Mouse (Mus musculus): ENCODE measurements around the gene Hivep3.

Gene Hivep3

DNA sequence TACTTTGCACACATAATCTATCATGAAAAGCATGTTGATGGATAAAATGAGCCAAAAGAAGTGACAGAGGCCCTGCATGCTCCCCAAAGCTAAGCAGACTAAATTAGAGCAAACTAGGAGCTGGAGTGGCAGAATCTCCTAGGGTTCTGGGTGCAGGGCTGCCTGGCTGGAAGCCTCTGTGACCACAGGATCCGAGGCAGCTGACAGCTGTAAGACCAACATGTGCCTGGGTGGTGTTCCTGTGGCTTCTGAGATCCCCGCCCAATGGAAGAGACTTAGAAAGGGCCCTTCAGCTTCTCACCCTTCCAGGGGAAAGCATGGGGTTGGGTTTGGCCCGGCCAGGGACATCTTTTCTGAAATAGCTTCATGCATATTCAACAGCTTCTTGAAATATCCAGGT, 274.3 kb downstream of the Hivep3 start:
- DNase-seq (ENCODE audit: extremely low spot score, low spot score): no peak

DNA sequence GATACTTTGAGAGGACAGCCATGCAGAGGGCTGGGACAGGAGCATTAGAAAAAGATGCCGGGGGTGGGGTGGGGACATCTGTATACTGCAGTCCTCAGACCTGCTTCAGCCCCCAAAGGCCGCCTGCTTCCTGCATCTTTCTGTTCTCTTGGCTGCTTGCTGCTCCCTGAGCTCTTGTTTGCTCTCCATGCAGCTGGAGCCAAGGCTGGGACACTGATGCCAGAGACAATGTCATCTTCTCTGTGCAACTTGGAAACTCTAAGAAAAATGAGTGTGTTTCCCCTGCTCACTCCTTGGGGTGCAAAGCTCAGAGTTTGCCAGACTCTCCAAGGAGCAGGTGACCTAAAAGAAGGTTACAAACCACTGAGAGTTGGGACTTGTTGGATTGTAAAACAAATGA, 275.6 kb downstream of the Hivep3 start:
- DNase-seq (ENCODE audit: extremely low spot score, low spot score): no peak

DNA sequence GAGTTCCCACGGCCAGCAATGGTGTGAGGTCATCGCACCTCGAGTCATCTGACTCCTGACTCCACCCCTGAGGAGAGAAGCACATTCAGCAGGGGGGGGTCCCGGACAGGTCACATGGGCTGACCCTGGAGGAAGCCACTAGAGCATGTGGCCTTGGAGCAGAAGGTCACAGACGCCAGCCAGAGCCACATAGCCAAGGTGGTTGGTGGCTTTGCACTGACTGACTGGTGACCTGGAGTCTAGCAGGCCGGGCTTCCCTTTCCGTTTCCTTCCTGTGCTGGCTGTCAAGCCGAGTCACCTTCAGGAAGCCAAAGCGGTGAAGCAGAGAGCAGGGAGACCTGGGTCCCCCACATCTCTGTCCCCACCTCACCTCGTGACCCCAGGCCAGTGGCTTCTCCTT, 278.2 kb downstream of the Hivep3 start:
- no peak for DNase-seq (ENCODE audit: extremely low spot score, low spot score)

DNA sequence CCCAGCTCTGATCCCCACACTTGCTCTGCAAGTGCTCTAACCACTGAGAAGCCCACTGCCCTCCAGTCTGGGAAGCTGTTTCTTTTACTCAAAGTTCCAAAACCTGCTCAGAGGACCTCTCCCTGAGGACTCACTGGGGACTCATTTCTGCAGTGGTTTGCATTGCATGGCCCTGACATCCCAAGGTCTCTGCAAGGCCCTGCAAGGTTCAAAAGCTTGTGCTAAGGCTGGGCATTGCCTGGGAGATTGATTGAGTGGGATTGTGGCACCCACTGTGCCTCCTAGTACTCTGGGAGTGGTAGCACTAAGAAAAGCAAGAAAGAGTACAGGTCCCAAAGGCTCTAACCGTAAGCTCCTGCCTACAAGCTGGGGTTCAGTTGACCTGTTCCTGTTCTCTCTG, 279.3 kb downstream of the Hivep3 start:
- DNase-seq (ENCODE audit: extremely low spot score, low spot score): no peak

DNA sequence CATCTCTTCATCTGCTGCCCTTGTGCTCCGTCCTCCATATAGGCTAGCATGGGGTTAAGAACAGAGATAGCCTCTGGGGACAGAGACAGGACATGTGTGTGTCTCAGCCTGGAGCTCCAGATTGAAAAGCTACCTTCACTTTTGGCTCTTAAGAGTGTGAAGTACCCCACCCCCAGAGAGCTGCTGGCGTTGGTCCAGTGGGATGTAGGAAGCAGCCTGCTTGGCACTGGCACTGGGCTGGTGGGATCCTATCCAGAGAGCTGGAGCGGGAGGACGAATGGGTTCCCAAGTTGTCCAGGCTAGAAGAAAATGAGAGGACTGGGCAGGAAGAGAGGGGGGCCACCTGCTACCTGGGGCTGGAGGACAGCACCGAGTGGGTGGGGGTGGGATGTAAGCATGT, 284.8 kb downstream of the Hivep3 start:
- DNase-seq (ENCODE audit: extremely low spot score, low spot score): no peak

DNA sequence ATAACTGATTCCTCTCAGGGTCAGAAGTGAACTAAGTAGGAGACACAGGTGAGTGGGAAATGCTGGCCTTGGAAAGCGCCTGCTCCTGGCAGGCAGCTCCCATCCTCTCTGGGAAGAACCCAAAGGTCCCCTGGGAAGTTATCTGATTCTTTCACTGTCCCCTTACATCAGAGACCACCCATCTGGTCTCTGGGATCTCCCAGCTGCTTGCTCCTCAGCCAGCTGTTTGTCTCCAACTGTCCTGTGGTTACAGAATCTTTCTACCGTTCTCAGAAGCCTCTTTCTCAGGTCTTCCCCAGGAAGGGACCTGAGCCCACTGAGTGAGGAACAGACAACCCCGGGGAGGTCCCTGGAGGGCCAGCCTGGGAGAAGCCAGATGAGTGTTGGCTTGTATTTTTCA, 288.8 kb downstream of the Hivep3 start:
- no peak for DNase-seq (ENCODE audit: extremely low spot score, low spot score)

DNA sequence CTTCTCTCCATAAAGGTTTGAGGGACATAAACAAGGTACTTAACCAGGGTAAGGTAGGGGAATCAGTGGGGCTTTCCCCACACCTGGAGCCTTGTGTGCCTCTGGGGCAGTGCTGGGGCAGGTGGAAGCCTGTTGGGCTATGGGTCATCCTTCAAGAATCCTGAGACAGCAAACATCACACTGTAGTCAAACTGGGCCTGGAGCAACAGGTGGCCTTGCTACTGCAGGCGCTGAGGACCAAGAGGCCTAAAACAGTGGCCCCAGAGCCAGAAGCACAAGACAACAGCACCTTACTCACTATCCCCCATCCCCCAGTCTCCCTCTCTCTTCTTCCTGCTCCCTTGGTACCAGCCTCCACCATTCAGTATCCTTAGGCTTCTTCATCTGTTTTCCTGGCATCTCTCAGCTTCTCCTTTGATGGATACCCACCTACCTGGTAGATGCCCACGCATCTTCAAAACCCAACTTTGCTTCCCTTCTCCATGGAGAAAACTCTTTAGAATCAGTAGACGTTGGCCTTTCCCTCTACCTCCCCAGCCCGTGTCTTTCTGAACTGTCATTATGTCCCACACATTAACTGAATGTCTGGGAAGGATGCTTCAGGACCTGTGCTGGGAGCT, 289.7 kb downstream of the Hivep3 start:
- DNase-seq (ENCODE audit: extremely low spot score, low spot score): no peak

DNA sequence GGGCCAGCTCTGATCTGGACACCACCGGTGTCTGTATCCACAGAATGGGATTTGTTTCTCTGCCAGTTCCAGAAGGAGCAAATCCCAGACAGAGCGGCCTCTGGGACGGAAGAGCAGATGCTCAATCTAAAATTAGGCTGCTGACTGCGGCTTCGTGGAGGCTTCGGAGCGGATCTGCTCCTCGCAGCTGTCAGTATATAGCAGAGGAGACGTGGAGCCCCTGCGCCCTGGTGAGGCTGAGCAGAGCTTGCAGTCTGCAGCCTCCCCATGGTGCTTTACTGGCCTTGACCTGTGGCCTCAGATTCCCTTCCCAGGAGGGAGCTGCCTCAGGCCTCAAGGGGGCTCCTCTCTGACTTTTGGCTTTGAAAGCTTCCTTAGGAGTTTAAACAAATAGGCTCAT, 290.5 kb downstream of the Hivep3 start:
- no peak for DNase-seq (ENCODE audit: extremely low spot score, low spot score)

DNA sequence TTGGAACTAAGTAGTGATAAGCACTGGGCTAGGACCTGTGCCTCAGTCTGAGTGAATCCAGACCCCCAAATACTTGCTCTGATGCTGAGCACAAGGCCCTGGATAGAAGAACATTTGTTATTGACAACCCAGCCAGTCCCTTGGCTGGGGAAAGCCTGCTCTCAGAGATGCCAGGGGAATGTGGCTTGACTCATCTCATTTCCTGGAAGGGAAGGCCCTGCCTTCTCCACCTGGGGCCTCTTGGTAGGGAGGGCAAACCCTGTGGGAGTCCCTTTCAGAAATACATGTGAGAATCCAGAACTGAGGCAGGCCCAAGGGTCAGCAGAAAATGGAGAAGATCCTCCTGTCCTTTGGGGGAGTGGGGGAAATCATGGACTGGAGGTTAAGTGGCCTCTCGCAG, 294.1 kb downstream of the Hivep3 start:
- DNase-seq (ENCODE audit: extremely low spot score, low spot score): no peak

DNA sequence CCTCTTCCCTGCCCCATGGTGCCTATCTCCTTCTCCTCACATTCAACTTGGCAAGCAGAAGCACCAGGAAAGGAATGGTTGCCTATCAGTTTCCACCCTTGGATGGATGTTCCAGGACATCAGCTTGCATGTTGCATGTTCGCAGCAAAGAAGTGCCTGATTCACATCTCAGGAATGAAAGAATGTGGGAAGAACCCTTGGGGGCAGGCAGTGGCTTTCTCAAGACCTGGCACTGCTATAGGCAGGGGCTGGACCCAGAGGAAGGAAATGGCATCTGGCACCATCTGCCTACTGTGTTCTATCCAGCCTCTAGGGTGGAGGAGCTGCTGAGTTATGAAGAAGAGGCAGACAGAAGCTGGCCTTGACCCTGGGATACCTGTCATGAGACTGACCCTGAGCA, 296.4 kb downstream of the Hivep3 start:
- no peak for DNase-seq (ENCODE audit: extremely low spot score, low spot score)

DNA sequence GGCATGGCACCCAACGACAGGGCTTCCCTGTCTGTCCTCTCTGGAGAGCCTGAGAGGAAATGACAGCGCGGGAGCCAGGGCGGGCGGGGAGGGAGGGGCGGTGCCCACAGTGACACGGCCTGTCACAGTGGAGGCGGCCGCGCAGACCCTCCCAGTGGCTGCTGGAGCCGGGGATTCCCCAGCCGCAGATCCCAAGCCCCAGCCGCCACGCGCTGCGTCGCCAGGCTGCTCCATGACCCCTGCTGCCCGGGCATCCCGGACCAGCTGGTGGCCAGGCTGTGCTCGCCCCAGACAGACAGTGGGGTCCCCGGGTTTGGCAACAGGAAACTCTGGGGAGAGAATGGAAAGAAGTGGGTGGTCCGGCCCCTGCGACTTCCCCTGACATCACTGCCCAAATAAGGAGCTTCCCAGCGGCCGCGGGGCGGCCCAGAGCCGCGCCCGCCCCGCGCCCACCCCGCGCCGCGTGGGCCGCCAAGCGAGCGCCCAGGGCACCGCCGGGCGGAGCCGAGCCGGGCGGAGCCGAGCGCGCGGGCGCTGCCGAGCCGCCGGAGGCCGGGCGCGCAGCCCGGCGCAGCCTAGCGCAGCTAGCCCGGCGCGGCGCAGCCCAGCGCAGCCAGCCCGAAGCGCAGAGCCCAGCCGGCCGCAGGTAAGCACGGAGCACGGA, 298.9 kb downstream of the Hivep3 start:
- peak; percentile 68 for DNase-seq (ENCODE audit: extremely low spot score, low spot score)

DNA sequence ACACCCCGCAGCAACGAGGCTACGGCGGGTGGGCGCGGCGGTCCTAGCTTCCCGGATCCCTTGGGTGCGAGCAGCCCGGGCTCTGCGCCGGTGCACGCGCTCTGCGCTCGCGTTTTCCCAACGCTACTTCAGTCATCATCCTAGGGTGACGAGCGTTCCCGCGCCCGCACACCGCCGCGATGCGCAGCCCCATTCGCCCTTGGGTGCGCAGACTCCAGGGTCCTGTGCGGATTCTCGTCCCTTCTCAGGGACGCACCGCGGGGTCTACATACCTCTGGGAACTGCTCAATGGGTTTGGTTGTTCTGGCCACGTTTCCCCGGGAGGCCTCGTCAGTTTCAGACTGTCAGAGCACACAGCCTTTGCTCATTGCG, 299.4 kb downstream of the Hivep3 start:
- peak; percentile 50 for DNase-seq (ENCODE audit: extremely low spot score, low spot score)

DNA sequence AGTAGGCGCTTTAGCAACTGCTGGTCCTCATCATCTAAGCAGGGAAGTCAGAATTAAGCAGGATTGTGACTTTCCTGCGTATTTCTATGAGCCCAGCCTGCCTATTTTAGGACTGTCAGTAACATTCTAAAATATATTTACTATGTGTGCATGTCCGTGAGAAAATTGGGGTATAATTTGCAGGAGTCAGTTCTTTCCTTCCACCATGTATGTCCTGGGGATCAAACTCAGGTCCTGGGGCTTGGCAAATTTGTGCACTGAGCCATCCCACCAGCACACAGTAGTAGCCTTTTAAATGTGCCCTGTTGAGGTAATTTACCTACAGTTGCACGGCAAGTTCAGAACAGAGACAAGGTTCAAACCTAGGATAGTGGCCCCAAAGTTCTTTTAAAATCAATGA, 302.7 kb downstream of the Hivep3 start:
- no peak for DNase-seq (ENCODE audit: extremely low spot score, low spot score)

DNA sequence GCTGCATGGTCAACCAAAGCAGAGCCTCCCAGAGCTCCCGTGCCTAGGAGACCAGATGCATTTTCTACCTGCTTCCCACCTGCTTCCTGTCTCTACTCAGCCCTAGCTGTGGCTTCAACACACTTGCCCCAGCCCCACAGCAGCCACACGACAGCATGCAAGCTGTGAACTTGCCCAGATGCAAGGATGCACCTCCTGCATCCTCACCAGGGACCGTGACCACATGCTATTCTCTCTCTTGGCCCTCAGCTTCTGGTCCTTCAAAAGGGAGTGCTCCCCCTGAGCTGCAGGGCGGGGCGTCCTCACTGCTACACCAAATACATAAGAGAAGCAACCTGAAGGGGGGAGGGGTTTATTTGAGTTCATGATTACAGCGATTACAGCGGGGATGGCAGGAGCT, 303.4 kb downstream of the Hivep3 start:
- DNase-seq (ENCODE audit: extremely low spot score, low spot score): no peak

DNA sequence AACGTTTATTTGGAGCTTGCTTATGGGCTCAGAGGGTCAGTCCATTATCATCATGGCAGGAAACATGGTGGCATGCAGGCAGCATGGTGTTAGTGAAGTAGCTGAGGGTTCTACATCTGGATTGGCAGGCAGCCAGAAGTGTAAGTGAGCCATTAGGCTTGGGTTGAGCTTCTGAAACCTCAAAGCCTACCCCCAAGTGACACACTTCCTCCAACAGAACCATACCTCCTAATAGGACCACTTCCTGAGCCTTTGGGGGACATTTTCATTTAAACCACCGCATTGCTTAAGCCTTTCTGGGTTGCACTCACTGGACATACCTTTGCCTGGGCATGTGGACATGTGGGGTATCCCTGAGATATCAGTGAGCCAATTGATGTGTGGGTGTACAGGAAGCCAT, 307.9 kb downstream of the Hivep3 start:
- no peak for DNase-seq (ENCODE audit: extremely low spot score, low spot score)

DNA sequence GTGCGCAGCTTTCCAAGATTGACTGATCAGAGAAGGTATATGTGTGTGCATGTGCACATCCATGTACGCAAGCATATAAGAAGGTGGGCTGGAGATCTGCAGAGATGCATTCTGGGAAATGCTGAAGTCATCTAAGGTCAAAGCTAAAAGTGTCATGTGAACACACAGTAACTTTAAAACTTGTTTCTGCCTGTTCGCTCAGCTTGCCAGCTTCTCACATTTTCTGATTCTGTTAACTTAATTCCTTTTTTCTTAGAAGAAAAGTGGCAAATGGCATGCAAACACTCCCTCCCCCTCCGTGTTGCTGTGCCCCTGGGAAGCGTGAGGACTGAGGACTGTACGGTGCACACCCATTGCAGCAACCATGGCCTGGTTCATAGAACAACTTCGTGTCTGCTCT, 308.9 kb downstream of the Hivep3 start:
- no peak for DNase-seq (ENCODE audit: extremely low spot score, low spot score)

DNA sequence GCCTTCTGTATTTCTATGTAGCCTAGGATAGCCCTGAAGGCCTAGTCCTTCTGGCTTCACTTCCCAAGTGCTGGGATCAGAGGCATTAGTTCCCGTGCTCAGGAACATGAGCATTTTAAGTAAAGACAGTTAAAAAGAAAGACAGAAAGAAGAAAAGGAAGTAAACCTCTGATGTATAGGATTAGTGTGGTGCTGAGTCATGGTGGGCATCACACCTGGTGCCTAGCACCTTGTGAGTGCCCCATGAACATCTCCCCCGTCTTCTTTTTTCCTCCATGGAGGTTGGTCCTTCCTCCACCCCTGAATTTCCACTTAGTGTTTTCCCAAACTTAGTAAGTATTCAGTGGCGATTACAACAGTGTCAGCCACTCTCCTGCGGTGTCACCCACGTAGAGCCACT, 311.0 kb downstream of the Hivep3 start:
- DNase-seq (ENCODE audit: extremely low spot score, low spot score): no peak

DNA sequence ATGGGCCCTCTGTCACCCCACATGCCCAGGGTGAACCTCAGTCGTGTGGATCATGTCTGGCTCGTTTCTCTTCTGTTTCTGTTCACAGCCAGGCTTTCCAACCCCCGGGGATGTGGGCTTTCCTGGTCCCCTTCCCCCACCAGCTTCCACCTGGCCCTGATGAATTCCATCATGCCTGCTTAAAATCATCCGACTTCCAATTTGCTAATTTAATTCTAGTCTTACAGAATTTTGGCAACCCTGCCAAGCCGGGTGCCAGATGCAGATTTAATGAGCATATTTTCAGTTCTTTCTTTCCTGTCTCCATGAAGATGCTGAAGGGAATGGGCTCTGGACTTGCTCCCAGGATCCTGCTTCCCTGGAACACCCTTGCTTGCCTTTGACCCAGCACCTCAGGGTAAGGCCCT, 311.6 kb downstream of the Hivep3 start:
- DNase-seq (ENCODE audit: extremely low spot score, low spot score): no peak

DNA sequence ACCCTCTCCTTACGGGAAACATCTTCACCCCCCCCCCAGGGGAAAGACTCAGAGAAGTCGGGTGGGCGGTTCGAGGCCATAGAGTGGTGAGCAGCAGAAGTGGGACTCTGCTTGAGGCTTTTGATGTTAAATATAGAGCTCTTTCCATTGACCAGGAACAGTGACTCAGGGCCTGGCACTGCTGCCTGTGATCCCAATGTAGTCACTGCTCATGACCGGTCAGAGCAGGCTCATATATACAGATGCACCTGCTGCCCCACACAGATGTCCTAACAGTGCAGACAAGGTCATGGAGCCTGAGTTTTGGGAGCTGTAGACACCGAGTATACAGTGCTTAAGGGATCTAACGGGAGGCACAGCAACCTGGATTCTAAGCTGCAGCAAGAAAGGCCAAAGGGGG, 312.3 kb downstream of the Hivep3 start:
- no peak for DNase-seq (ENCODE audit: extremely low spot score, low spot score)

DNA sequence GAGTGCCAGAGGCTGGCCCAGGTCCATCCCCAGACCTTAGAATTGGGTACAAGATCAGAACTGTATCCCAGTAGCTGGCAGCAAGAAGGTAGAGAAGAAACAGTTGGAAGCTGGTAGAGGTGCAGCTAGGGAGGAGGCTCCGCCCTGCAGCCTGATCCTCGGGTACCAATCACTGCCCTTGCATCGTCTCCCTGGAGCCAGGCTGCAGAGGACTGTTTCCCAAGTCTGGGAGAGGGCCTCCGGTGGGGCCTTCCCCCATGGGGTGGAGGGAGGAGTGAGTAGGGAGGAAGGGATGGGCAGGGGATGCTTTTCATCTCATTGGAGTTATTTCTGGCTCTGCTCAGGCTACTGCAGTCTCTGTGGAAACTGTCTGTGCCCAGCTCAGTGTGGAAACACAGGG, 313.5 kb downstream of the Hivep3 start:
- no peak for DNase-seq (ENCODE audit: extremely low spot score, low spot score)

DNA sequence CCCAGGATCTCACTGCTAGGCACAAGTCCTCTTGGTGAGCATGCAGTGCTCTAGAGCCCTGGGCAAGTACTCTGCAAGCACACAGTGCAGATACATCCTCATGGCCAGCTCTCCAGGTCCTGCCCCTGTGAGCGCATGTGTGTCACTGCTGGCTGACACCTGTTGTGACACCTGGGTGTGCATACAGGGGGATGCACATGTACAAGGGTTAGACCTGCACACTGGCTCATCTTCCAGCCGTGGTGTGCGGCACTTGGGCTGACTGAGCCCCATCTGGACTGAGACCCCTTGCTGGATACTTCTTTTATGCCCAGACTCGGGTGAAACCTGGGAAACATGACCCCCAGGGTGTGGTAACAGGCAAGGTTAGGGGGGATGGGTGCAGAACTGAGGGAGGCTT, 314.7 kb downstream of the Hivep3 start:
- DNase-seq (ENCODE audit: extremely low spot score, low spot score): no peak

DNA sequence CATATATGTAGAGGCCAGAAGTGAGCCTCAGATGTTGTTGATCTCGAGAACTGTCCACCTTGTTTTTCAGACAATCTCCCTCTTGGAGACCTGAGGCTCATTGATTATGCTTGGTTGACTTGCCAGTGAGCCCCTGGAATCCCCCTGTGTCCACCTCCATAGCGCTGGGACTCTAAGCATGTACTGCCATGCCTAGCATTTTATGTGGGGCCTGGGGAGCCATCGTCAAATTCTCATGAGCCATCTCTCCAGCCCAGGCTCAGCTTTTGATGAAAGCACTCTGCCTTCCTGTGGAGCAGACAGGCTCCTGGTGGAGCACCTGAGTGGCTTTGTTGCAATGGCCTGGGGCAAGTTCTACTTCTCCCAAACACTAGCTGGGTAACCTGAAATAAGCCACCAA, 316.3 kb downstream of the Hivep3 start:
- no peak for DNase-seq (ENCODE audit: extremely low spot score, low spot score)

DNA sequence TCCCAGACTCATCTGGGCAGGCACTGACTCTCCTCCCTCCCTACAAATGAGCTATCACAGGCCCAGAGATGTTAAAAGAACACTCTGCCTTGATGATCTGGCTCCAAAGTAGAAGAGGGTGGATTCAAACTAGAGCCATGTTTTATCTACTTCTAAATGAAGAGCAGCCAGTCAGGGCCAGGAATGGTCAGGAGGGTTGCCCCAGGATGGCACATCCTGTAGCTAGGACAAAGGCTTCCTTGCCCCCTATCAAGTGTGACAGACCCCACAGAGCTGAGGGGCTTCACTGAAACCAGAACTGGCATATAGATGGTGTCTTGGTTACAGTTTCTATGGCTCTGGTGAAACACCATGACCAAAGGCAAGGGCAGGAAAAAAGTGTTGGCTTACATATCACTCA, 318.9 kb downstream of the Hivep3 start:
- DNase-seq (ENCODE audit: extremely low spot score, low spot score): no peak
